Mouse (Mus musculus) thymus, postnatal 25 days (tissue): ENCODE data around the gene Eif4a1.

Source experiments
- DNase-seq: peaks from one replicate; pipeline ENCODE4 v3.0.0; 2022

Gene Eif4a1

GRCm38 (mm10) chr11:69670786-69671725, 1.2 kb downstream of the Eif4a1 start:
- DNase-seq: peak; percentile 96

DNA sequence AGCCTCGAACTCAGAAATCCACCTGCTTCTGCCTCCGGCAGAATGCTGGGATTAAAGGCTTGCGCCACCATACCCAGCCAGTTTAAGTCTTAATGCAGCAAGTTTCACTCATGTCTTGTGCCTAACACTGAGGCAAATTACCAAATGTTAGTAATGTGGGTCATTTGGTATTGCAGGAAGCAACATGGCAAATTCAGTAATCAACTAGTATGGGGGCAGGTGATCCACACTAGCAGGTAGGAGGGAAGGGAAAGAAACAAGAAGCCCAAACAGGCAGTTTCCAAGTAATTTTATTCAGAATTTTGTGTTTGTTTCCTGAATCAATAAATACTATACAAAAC, 5.6 kb downstream of the Eif4a1 start:
- no peak for DNase-seq

DNA sequence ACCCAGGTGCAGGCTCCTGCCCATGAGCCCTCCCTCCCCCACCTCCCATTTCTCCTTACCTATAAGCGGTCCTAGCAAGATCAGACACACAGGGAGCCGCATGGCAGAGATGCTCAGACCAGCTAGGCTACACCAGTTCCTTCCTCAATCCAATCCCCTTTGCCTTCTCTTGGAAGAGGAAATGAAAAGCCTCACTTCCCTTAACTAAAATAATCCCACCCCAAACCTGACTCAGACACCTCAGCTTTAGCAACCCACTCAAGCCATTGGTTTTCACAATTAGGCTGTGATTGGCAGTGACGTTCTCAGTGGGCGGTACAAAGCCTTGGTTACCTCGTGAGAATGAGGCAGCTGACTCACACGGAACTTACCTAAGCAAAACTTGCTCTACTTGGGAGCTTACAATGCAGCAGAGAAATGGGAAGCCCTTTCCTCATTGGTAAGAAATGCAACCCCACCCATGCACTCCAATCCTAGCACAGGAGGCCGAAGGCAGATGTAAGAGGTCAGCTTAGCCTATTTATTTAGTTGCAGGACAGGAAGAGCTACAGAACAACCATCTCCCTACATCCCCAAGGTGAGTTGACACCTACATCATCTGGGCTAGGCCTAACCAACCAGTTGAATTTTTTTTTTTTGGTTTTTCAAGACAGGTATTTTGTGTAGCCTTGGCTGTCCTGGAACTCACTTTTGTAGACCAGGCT, 6.1 kb downstream of the Eif4a1 start, which contains the start of gene Cd68:
Gene Cd68 (minus strand): TSS at position 193 of the 704 bp plus-strand sequence.
- DNase-seq: no peak

DNA sequence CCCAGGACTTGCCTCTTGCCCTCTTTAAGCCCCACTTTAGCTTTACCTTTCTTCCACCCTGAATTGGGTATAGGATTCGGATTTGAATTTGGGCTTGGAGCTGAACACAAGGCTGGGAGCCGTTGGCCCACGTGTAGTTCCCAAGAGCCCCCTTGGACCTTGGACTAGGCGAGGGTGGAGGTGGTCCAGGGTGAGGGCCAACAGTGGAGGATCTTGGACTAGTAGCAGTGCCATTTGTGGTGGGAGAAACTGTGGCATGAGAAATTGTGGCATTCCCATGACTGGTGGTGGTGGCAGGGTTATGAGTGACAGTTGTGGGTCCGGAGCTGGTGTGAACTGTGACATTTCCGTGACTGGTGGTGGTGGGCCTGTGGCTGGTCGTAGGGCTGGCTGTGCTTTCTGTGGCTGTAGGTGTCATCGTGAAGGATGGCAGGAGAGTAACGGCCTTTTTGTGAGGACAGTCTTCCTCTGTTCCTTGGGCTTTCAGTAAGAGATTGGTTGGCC, 6.7 kb downstream of the Eif4a1 start:
- DNase-seq: no peak

DNA sequence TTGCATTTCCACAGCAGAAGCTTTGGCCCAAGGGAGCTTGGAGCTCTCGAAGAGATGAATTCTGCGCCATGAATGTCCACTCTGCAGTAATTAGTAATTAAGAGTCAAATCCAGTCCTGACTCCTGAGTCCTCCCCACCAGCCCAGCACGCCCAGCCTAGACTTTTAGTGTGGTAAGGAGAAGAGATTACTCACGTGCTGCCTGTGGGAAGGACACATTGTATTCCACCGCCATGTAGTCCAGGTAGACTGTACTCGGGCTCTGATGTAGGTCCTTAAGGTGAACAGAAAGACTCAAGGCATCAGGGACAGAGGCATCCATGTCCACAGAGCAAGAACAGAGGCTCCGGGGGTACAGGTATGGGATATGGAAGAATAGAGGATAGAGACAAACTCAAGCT, 7.4 kb downstream of the Eif4a1 start:
- no peak for DNase-seq

DNA sequence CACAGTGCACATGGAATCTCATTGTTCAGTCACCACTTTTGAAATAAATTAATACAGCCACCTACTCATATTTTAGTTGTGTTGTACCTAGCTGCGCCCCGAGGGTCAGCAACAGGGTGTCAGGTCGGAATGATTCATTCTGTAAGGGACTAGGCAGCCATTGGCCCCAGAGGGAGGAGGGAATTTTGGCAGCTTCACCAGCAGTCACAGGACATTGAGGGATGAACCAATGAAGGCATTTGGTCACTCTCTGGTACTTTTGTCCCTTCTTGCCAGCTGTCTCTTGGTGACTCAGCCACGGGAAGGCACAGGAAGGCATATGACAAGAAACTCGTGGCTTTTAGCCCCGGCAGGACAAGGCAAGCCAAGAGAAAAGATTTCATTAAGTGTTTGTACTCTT, 8.4 kb downstream of the Eif4a1 start:
- no peak for DNase-seq

DNA sequence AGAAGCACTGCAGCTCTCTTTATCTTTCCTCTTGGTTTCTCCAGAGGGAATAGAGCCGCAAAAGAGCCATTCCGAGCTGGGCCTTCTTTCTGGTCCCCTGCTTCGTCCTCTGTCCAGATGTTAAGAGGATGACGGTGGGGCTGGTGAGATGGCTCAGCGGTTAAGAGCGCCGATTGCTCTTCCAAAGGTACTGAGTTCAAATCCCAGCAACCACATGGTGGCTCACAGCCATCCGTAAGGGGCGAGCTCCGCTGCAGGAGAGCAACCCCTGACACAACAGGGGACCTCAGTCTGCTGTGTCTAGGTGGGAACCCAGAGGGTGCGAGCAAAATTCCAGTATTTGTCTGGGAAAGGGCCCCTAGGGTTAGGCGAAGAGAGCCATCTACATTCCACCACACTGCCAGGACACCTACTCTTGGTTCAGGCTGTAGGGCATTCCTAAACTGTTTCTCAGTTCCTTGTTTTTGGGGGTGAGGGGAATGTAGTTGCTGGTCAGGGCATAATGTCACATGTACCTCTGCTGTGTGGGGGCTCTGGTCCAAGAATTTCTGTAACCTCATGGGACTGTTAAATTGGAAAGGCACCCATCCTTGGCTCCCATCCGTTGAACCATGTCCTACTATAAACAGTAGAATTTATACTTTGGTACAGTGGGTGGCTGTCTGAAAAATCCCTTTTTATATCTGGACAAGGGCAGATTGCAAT, 9.1 kb downstream of the Eif4a1 start:
- DNase-seq: no peak

DNA sequence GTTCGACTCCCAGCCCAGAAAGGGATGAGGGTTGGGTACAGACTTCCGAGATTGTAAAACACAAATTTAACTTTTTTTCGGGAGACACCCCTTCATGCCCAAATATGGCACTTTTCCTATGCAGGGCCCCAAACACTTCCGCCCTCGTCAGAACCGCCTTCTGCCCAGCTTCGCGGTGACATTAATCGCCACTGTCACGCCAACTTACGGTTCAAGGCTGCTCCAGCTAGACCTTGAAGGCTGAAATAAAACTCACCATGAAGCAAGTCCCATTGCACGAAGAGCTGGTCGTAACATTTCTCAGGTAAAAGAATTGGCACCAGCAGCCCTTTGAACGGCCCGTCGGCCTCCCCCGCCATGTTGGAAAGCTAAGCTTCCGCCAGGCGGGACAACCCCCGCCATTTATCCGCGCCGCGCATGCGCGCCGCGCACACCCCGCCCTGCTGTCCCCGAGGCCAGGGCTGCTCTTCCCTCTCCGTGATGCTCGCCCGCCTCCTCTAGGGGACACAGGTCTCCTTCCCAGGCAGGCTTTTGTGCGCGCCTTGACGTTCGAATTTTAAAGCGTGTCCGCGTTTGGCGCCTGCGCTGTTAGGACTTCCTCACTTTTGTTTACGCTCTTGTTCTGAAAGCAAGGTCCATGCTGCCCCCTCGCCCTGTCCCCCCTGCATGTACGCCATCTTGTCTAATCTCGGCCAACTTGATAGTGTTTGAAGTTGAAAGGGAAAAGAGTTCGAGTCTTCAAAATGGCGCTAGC, 9.8 kb downstream of the Eif4a1 start, which contains the start of gene Mpdu1:
Gene Mpdu1 (minus strand): TSS at position 430 of the 754 bp plus-strand sequence.
- peak; percentile 94 for DNase-seq

DNA sequence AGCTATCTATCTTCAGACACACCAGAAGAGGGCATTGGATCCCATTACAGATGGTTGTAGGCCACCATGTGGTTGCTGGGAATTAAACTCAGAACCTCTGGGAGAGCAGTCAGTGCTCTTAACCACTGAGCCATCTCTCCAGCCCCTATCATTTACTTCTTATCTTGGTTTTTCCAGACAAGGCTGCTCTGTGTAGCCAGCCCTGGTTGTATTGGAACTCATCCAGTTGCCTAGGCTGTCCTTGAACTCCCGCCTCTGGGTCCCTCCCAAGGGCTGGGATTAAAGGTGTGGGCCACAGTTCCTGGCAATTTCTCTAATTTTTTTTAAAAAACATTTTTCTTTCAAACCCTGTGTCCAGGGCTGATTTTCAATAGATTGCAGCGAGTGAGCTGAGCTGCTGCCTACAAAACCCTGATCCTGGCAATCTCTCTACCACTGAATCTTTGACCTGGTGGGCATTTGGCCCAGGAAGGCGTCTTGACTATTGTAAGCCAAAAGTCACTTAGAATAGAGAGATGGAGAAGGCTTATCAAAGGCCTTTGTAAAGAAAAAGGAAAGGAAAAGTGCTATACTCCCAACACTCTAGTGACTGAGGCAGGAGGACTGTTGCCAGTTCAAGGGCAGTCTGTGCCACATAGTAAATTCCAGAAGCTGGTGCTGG, 10.9 kb downstream of the Eif4a1 start:
- no peak for DNase-seq

- DNase-seq: no peak
Observed at GRCm38 (mm10) chr11:69657462-69657881, 14.8 kb downstream of the Eif4a1 start.

DNA sequence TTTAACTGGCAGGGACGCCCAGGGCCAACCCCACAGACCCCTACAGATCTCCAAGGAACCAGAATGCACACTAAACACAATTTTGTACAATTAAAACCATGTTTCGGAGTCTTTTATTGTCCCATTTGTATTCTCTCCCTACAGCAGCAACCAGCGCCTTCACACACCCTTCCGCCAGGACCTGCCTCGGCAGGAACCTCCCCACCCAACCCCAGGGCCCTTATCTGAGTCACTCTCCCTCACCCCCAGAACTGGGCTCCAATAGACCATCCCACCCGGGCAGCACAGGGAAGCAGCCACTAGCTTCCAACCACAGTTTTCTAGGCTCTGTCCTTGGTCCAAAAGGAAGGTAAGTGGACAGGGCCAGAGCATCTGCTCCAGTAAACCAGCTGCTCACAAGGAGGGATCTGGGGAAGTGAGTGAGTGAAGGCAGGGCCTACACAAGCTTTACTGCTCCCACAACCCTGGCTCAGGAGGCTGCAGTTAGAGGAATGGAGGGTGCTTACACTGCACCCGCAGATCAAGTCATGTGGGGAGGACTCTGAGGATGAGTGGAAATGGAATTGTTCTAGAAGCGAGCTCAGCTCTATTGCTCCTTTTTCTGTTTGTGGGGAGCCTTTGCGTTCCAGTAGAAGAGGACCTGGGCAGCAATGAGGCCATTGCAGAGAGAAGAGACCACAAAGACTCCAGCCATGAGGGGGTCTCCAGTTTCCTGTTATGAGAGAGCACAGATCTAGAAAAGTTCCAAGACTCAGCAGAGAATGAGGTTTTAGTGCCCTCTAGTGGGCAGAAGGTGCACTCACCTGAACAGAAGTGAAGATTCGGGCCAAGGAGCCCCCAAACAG, 15.4 kb downstream of the Eif4a1 start:
- peak; percentile 70 for DNase-seq

GRCm38 (mm10) chr11:69656065-69656455, 16.2 kb downstream of the Eif4a1 start:
- DNase-seq: no peak

DNA sequence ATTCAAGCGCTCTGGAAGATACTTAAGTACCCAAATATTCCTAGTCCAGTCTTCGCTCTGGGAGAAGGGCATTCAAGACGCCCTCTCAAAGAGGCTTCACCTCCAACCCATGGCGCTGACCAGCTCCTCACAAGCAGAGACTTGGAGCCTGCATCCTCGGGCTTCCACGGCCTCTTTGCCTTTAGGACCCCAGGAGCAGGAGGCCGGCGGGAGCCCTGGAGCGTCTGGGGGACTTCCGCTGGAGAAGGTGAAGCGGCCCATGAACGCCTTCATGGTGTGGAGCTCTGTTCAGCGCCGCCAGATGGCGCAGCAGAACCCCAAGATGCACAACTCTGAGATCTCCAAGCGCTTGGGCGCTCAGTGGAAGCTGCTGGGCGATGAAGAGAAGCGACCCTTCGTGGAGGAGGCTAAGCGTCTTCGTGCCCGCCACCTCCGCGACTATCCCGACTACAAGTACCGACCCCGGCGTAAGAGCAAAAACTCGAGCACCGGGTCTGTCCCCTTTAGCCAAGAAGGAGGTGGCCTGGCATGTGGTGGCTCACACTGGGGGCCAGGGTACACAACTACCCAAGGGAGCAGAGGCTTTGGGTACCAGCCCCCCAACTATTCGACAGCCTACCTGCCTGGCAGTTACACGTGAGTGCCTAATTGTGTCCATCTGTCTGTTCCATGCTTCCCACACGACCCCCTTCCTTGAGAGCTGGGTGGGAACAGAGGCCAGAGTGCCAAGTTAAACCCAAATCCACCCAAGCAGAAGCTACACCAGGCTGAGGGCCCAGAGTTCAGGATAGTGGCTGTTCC, 16.8 kb downstream of the Eif4a1 start, which contains the start of gene Sox15:
Gene Sox15 (plus strand): TSS at position 51 of the 801 bp plus-strand sequence.
- no peak for DNase-seq

GRCm38 (mm10) chr11:69654760-69655159, 17.5 kb downstream of the Eif4a1 start:
- no peak for DNase-seq

DNA sequence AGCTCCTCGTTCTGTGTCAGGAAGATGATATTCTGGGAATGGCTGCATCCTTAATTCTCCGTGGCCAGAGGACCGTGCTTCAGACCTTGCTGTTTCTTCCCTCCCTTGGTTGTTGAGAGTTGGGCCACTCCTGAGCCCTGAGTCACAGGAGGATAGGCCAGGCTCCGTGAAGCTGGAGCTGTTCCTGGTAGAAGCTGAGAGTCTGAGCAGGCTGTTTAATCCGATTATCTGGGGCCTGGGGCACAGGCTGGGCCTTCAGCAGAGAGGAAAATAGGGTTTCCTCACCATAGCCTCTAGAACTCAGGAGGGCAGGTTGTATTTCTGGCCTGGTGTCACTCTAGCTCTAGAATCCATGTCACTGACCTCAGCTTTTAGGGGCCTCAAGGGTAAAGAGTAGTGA, 18.8 kb downstream of the Eif4a1 start:
- no peak for DNase-seq

DNA sequence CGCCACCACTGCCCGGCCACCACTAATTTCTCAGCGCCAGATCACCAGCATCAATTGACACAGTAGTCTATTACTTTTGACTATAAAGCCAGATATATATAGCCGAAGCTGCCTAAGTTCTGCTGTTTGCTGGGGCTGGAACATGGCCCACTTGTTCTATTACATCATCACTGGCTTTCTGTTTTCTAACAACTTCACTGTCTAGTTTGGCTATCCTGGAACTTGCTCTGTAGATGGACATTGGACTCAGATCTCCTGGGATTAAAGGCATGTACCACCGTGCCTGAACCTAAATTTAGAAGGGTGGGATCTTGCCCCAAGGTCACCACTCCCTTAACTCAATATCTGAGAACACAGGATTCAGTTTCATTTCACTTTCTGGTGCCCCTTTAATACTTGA, 26.4 kb downstream of the Eif4a1 start:
- no peak for DNase-seq

- DNase-seq: no peak
Observed at GRCm38 (mm10) chr11:69635471-69635870, 36.8 kb downstream of the Eif4a1 start.

- DNase-seq: no peak
Observed at GRCm38 (mm10) chr11:69633128-69633866, 38.9 kb downstream of the Eif4a1 start.
